Mouse (Mus musculus) brain, embryonic 14.5 days (tissue): ENCODE results near the gene Mgmt.

ENCODE experiments used
- CTCF ChIP-seq: fragments of 200-500 bp; IDR thresholded peaks from 2 replicates; pipeline ENCODE4 v1.5.1; 2012; ENCODE audit warnings: inconsistent platforms, mild to moderate bottlenecking, moderate library complexity, borderline replicate concordance; ENCODE audit not compliant: insufficient read depth, insufficient read length; ENCODE audit errors: extremely low read depth
- POLR2A ChIP-seq: fragments of 200-500 bp; IDR thresholded peaks from 2 replicates; pipeline ENCODE4 v1.6.1; 2012; ENCODE audit warnings: mild to moderate bottlenecking, inconsistent platforms, borderline replicate concordance; ENCODE audit not compliant: poor library complexity, insufficient read depth, insufficient read length, severe bottlenecking; ENCODE audit errors: extremely low read depth

GRCm38 (mm10) chr7:137018614-137019013 is 124.2 kb downstream of the Mgmt start:
- TF ChIP-seq CTCF (no peak), POLR2A (no peak)
